Mouse (Mus musculus) frontal cortex, postnatal 25 days (tissue): ENCODE measurements around the gene Rora.

Source experiments
- DNase-seq, 2 experiments: peaks; one replicate each; pipeline ENCODE4 v3.0.0; 2022; ENCODE audit warnings: low spot score in 2 of 2

Gene Rora

GRCm38 (mm10) chr9:68759324-68759723 lies 105.7 kb downstream of the Rora start:
- DNase-seq: no peak

GRCm38 (mm10) chr9:68760329-68760728 lies 106.7 kb downstream of the Rora start:
- no peak for DNase-seq

- DNase-seq: no peak
Observed at GRCm38 (mm10) chr9:68760876-68761275, 107.3 kb downstream of the Rora start.

- DNase-seq: no peak
Observed at GRCm38 (mm10) chr9:68761672-68762071, 108.1 kb downstream of the Rora start.

DNA sequence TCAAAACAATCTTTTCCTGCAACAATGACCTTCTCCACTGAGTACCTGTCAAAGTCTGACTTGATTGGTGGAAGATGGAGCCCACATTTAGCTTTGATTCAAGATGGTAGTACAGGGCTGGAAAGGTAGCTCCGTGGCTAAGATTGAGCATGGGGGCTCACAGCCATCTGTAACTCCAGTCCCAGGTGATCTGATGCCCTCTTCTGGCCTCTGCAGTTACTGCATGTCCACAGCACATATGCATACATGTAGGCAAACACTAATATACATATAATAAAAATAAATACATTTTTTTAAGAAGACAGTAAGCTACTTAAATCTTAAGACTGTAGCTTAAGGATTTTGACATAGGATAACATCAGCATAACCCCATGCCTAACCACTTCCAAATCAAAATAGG lies 112.0 kb downstream of the Rora start:
- DNase-seq: no peak

- DNase-seq: no peak
Observed at GRCm38 (mm10) chr9:68769638-68770037, 116.1 kb downstream of the Rora start.

- DNase-seq: no peak
Observed at GRCm38 (mm10) chr9:68771383-68771782, 117.8 kb downstream of the Rora start.

DNA sequence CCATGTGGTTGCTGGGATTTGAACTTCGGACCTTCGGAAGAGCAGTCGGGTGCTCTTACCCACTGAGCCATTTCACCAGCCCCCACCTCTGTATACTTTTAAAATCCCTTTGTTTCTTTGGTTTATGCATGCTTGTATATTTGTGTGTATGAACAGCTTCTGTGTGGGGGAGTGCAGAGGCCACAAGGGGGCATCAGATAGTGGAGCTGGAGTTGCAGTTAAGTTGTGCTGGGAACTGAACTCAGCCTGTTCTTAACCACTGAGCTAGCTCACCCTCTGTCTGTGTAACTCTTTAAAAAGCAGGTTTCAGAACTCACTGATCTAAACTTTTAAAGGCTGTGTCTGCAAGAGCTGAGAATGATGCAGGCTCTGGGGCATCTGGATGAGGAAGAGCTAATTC lies 120.2 kb downstream of the Rora start:
- no peak for DNase-seq

DNA sequence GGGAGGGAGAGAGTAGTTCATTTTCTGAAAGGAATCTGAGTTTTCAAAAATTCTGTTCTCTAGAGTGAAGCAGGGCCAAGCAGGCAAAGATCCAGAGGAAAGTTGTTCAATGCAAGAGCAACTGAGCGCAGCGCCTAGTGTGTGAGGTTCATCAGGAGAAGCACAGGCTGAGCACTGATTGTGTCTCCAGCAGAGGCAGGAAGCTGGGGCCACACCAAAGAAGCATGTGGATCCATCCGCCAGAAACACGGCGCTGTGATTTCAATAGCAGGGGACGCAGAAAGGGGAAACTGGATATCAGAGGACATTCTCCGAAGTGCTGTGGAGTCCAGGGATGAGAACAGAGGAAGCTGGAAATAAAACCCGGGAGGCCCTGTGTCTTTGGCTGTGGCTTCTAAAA lies 128.4 kb downstream of the Rora start:
- DNase-seq: no peak

DNA sequence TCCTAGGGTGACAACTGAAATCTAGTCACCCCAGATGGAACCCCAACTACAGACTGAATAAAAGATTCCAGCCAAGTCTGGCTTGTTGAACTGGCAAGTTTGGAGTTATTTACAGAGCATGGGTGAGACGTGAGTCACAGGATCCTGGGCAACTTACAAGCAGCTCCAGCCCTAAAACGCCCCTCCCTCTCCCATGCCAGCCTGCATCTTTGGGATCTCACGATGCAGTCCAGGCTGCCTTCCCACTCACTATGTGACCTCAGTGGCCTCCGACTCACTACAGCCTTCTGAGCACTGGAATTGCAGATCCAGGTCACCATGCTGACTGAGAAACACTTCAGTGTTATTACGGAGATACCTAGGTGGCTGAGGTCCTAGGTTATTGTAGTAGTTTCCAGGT lies 129.0 kb downstream of the Rora start:
- DNase-seq: no peak

- DNase-seq: no peak
Observed at GRCm38 (mm10) chr9:68783246-68783645, 129.7 kb downstream of the Rora start.

DNA sequence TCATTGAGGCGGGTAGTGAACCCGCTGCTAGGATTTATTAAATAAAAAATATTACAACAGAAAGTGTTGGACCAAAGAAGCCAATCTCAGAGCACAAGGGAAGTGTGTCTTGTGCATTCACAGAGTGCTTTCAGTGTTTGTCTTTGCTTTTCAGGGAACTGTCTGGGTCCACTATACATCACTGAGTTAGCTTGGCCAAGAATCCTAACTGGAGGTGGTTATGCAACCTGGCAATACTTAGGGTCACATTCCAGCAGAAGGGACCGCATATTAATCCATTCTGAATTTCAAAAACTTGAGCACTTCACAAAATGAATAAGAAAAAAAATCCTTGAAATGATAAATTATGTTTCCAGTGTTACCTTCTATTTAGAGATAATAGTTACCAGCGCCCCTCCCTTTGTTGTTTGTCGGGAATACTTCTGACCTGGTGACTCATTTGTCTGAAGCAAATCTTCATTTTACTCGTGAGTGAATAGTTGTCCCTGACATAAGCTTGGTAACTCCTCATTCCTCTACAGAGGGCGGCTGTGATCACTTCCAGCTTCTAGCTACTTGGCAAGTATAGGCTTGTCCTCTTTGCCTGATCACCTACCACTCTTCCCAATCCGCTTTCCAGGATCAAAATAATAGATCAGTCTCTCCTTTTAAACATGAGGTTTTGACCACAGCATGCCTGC lies 133.2 kb downstream of the Rora start:
- DNase-seq: no peak

DNA sequence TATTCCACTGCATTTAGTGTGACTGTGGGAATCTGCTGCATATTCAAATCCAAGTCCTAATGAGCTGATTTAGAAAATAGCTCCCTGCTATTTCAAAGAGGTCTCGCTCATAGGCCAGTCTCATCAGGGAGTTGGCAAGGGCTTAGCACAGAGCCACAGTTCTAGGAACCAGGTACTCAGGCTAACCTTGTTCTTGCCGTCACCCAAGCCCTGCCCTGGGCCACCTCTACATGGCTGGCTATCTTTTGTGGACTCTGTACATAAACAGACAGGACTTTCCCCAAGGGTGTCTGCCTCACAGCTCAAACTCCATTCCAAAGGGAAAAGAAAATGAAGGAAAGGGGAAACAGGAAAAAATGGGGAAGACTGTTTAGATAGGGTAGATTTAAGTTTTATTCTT lies 134.1 kb downstream of the Rora start:
- no peak for DNase-seq

GRCm38 (mm10) chr9:68790922-68791321 lies 137.3 kb downstream of the Rora start:
- no peak for DNase-seq

GRCm38 (mm10) chr9:68791982-68792540 lies 138.5 kb downstream of the Rora start:
- DNase-seq: no peak

DNA sequence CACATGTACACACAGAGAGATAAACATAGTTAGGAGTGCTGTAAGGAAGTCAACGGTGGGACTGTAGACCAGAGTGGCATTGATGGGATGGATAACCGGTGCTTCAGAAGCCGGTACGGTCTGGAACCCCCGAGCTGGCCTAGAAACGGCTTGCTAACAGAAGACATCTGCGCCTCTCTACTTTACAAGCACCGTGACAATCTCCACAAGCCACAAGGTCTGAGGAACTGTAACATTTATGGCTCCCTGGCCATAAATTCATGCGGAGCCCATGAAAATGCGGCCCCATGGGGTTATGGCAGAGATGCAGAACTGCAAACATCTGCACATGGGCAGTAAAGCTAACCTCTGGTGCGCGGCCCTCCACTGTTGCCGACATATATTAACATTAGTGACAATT lies 141.7 kb downstream of the Rora start:
- DNase-seq: no peak

DNA sequence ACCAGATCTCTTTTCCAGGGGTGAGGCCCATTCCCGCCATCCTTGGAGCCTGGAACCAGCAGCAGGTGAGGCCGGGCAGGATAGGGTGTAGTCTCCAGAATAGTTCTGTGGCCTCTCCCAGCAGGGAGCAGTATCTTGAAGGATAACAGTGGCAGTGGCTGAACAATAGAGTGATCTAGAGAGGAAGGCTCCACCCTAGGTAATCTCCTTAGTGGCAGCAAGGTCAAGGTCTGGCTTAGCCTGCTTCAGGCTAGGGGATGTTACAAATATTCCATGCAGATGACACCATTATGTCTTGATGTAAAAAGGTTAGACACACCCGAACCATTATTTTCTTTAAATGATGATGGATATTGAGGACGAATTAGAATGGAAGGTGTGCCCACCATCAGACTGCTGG lies 144.6 kb downstream of the Rora start:
- no peak for DNase-seq

DNA sequence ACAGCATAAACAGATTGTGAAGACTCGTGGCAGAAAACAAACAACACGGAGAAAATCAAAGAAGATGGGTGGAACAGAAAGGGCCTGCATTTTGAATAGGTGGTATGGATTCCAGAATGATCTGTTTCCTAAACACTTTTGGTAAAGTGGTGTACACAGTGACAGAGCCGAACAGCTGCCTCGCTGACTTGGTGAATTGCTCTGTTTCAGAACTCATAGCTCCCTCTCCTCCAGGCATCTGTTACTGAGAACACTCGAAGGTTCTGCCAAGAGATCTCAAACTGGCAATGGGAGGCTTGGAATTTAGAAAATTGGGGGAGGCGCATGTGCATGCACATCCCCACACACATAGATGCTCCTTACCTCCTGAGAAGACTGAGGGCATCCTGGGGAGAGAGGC lies 145.5 kb downstream of the Rora start:
- DNase-seq: no peak

GRCm38 (mm10) chr9:68804229-68804628 lies 150.6 kb downstream of the Rora start:
- DNase-seq: no peak

DNA sequence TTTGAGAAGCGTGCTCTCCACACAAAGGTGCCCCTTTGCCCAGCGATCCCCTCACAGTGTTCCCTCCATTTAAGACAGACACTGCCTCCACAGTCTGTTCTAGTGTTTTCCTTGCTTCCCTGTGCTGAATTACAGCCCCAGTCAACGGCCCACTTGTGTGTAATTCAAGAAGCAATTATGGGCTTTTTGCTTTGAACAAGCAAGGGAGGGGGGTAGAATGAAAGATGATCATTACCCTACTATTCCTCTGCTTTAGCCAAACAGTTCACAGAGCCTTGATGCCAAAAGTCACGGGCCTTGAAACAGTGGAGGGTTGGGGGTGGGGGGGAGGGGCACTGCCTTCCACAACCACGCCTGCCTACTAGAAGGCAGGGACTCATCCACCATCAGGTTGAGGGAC lies 152.2 kb downstream of the Rora start:
- no peak for DNase-seq

GRCm38 (mm10) chr9:68807735-68808134 lies 154.1 kb downstream of the Rora start:
- no peak for DNase-seq

- DNase-seq: no peak
Observed at GRCm38 (mm10) chr9:68809536-68809935, 155.9 kb downstream of the Rora start.

GRCm38 (mm10) chr9:68814723-68815122 lies 161.1 kb downstream of the Rora start:
- DNase-seq: no peak

GRCm38 (mm10) chr9:68815877-68816276 lies 162.3 kb downstream of the Rora start:
- DNase-seq: no peak
